9 mouse cellular contexts compared by ENCODE assay signal in genomic region chr2:173173008-173173407, GRCm38 (mm10). TPM values are rescaled to one million over a fixed set of nuclear protein-coding genes. Genes with fewer than 3 reads are reported as not detected.
DNase-seq lines count a peak whose midpoint lies in the region; ATAC-seq and TF ChIP-seq lines count a peak whose summit lies in the region.
"Had no signal": no experiment of that assay in that cellular context is flagged by ENCODE, and none has a peak within 500 bp of the region (broad histone marks: within the 10 kb centered on the region; RNA-seq: fewer than 3 reads in every experiment).

No protein-coding gene starts in this region.

- no peaks in the 10 kb centered on the region for H3K9me3 ChIP-seq in intestine, embryonic 14.5 days (ENCODE audit: control insufficient read depth, low read length)

- no peak for ATAC-seq in intestine, embryonic 14.5 days (replicated peaks; ENCODE audit: low FRiP score, low TSS enrichment, low read depth)
- peak; percentile 78 for ATAC-seq in megakaryocyte, adult 5-6 weeks (ENCODE audit: poor library complexity, severe bottlenecking)

- DNase-seq in heart, adult 11 months: peak; percentile 90
- no peak for DNase-seq in heart, adult 8-10 months (ENCODE audit: low spot score)
- DNase-seq in spleen, adult 18-20 months: peak; percentile 2 to 3
- no peak for DNase-seq in spleen, adult 12 weeks (ENCODE audit: low spot score)
- peak; percentile 59 for DNase-seq in intestine, embryonic 14.5 days (ENCODE audit: low spot score)
- DNase-seq in thymus, adult 2 months: no peak
- no peak for DNase-seq in gastrocnemius, postnatal 25 days

- no peak overlapping the region for H3K9ac ChIP-seq in intestine, embryonic 14.5 days (ENCODE audit: low read length)

- WGBS in intestine, embryonic 14.5 days: 25% methylated on average over 2 of the region's 2 CpGs
- 20% methylated on average over 2 of the region's 2 CpGs for WGBS in thymus, adult 2 months

- H3K4me1 ChIP-seq in intestine, embryonic 14.5 days (replicated peaks; ENCODE audit: control insufficient read depth, insufficient read depth, low read length): peaks cover 27% of the 10 kb centered on the region
- peaks cover 36% of the 10 kb centered on the region for H3K4me1 ChIP-seq in thymus, adult 2 months (replicated peaks; ENCODE audit: control insufficient read depth, insufficient read depth, low read length)

- TF ChIP-seq POLR2A in thymus, adult 2 months (IDR thresholded peaks at IDR 0.05; ENCODE audit: control insufficient read depth, extremely low read depth, insufficient read depth, low read length, poor library complexity): no peak

- H3K27ac ChIP-seq in intestine, embryonic 14.5 days (ENCODE audit: low read depth): peak overlapping the region; percentile 48; the same call in 1 of the 2 replicates
- no peak overlapping the region for H3K27ac ChIP-seq in thymus, adult 2 months (ENCODE audit: control insufficient read depth, insufficient read depth, low read length)

- H3K4me2 ChIP-seq in intestine, embryonic 14.5 days (ENCODE audit: low read length): peak overlapping the region; percentile 61

- TF ChIP-seq CTCF in thymus, adult 2 months (IDR thresholded peaks at IDR 0.05; ENCODE audit: borderline replicate concordance, control insufficient read depth, extremely low read depth, insufficient read depth, low read length, poor library complexity): no peak

- H3K36me3 ChIP-seq in intestine, embryonic 14.5 days (ENCODE audit: control insufficient read depth, insufficient read depth, low read length): no peaks in the 10 kb centered on the region
- H3K36me3 ChIP-seq in thymus, adult 2 months (ENCODE audit: control insufficient read depth, insufficient read depth, low read length): no peaks in the 10 kb centered on the region

- peaks cover 18% of the 10 kb centered on the region; the same call in 1 of the 2 replicates for H3K27me3 ChIP-seq in intestine, embryonic 14.5 days (replicated peaks; ENCODE audit: control insufficient read depth, insufficient read depth, low read length)
- peaks cover 4% of the 10 kb centered on the region; the same call in 1 of the 2 replicates for H3K27me3 ChIP-seq in thymus, adult 2 months (ENCODE audit: control insufficient read depth, insufficient read depth, low read length)

- no peak overlapping the region for H3K4me3 ChIP-seq in intestine, embryonic 14.5 days (ENCODE audit: low read depth, low read length)
- no peak overlapping the region for H3K4me3 ChIP-seq in thymus, adult 2 months (ENCODE audit: control insufficient read depth, insufficient read depth, low read length)

RNA-seq across cellular contexts. Expression of gene Pck1, which starts 20.2 kb away (rescaled TPM):
- total RNA-seq in heart, adult 8-10 months (2022): 1 to 10 TPM; 3.9 to 5.8 (median 4.8) TPM
- polyA plus RNA-seq in intestine, embryonic 14.5 days (2014; fragmentation: Nextera tagmentation; extraction: Ambion mirVana): 0.77 and 0.87 TPM in 2 replicates
- not detected in 2 replicates for total RNA-seq in megakaryocyte, adult 5-6 weeks (2015)
- not detected in 2 replicates for total RNA-seq in megakaryocyte, adult 5-6 weeks (2017)
- 14.5 and 25.6 TPM in 2 replicates for polyA plus RNA-seq in thymus, adult 2 months (2012; rRNA removed)
- 10 to 100 TPM in 1 of 2 experiments, 1 to 10 TPM in 1; 1.2 to 61.5 TPM for total RNA-seq in gastrocnemius, postnatal 25 days (2021)
- total RNA-seq: left cerebral cortex, postnatal 10 days had no signal

RNA-seq across cellular contexts. Expression of gene Zbp1, which starts 45.7 kb away (rescaled TPM):
- under 1 TPM in 3 of 4 experiments, not detected in 1; 0.31 to 0.52 (median 0.46) TPM for total RNA-seq in heart, adult 8-10 months (2022)
- 0.65 and 0.90 TPM in 2 replicates for polyA plus RNA-seq in intestine, embryonic 14.5 days (2014; fragmentation: Nextera tagmentation; extraction: Ambion mirVana)
- 54.6 and 63.0 TPM in 2 replicates for total RNA-seq in megakaryocyte, adult 5-6 weeks (2015)
- total RNA-seq in megakaryocyte, adult 5-6 weeks (2017): 35.6 and 56.8 TPM in 2 replicates
- 58.6 and 63.7 TPM in 2 replicates for polyA plus RNA-seq in thymus, adult 2 months (2012; rRNA removed)
- total RNA-seq in gastrocnemius, postnatal 25 days (2021): under 1 TPM in 1 of 2 experiments, not detected in 1; 0.27 TPM

RNA-seq across cellular contexts. Expression of gene Ctcfl, which starts 53.7 kb away (rescaled TPM):
- under 1 TPM in 3 of 4 experiments, not detected in 1; 0.11 to 0.47 (median 0.16) TPM for total RNA-seq in heart, adult 8-10 months (2022)
- 0.12 and 0.16 TPM in 2 replicates for polyA plus RNA-seq in intestine, embryonic 14.5 days (2014; fragmentation: Nextera tagmentation; extraction: Ambion mirVana)
- total RNA-seq in megakaryocyte, adult 5-6 weeks (2015): 0.11 TPM in 1 of 2 replicates, not detected in the other
- not detected in 2 replicates for total RNA-seq in megakaryocyte, adult 5-6 weeks (2017)
- 0.12 TPM in 1 of 2 replicates, not detected in the other for polyA plus RNA-seq in thymus, adult 2 months (2012; rRNA removed)
- not detected for total RNA-seq in gastrocnemius, postnatal 25 days (2021)
- total RNA-seq: left cerebral cortex, postnatal 10 days had no signal

Comparison
In these comparisons a context has a peak if more than half of its experiments do, and no peak if none do; other contexts are left out.
1. DNase-seq: peak in heart, adult 11 months (single experiment), spleen, adult 18-20 months (2 of 2) and intestine, embryonic 14.5 days (single experiment); none in heart, adult 8-10 months (single experiment), spleen, adult 12 weeks (single experiment), thymus, adult 2 months (single experiment) and gastrocnemius, postnatal 25 days (single experiment).
2. RNA of gene Zbp1, which starts 45.7 kb away (total RNA-seq): 35.6 to 63.0 TPM in megakaryocyte, adult 5-6 weeks; 0.31 to 0.52 TPM in heart, adult 8-10 months and 0.27 TPM in gastrocnemius, postnatal 25 days; every median in the first group is over 10 times any median in the second.